Mouse (Mus musculus) embryonic facial prominence, embryonic 12.5 days (tissue): Measurements from ENCODE around the gene Rac3. TPM values are rescaled to one million over a fixed set of nuclear protein-coding genes. Genes with fewer than 3 reads are reported as not detected.
A peak's percentile ranks its signal among the peaks of the same experiment; 100 is the strongest.
"Not testable (repeated sequence)": the region's sequence is repeated elsewhere in the genome, so short reads cannot be mapped to it uniquely, and the experiment has no call there.

Experiments used
- ATAC-seq: fragments of 200-750 bp; cut with Nextera tagmentation; 2 replicates; pipeline ENCODE4 v1.8.0; 2017; ENCODE audit not compliant: insufficient number of reproducible peaks, insufficient read depth, low FRiP score, low TSS enrichment
- H3K27ac ChIP-seq: fragments of 300-500 bp; sonication (generic); 2 replicates; pipeline ENCODE4 v1.5.1; 2016; ENCODE audit warnings: mild to moderate bottlenecking
- H3K27me3 ChIP-seq: fragments of 300-500 bp; sonication (generic); 2 replicates; pipeline ENCODE4 v1.6.1; 2016; ENCODE audit warnings: mild to moderate bottlenecking, moderate library complexity
- H3K36me3 ChIP-seq: fragments of 300-500 bp; sonication (generic); 2 replicates; pipeline ENCODE4 v1.6.1; 2016; ENCODE audit warnings: mild to moderate bottlenecking
- H3K4me1 ChIP-seq: fragments of 300-500 bp; sonication (generic); 2 replicates; pipeline ENCODE4 v1.6.1; 2016
- H3K4me2 ChIP-seq: fragments of 300-500 bp; sonication (generic); replicated peaks from 2 replicates; pipeline ENCODE4 v1.6.1; 2016; ENCODE audit warnings: mild to moderate bottlenecking, moderate library complexity
- H3K4me3 ChIP-seq: fragments of 300-500 bp; sonication (generic); 2 replicates; pipeline ENCODE4 v1.5.1; 2016; ENCODE audit warnings: mild to moderate bottlenecking
- H3K9ac ChIP-seq: fragments of 300-500 bp; sonication (generic); 2 replicates; pipeline ENCODE4 v1.6.1; 2016; ENCODE audit warnings: mild to moderate bottlenecking, moderate library complexity
- H3K9me3 ChIP-seq: fragments of 300-500 bp; sonication (generic); 2 replicates; pipeline ENCODE4 v1.6.1; 2016; ENCODE audit warnings: mild to moderate bottlenecking, moderate library complexity
- WGBS: fragments of 180-500 bp; shearing (Covaris S2); methylation state at CpG from one replicate; pipeline ENCODE4 v1.1.7; 2016; 5-methylcytosine and 5-hydroxymethylcytosine counted together
- polyA plus RNA-seq: library from polyadenylated mRNA; unstranded; fragments of >200 nt; fragmentation: Nextera tagmentation; extraction: Ambion mirVana; gene quantifications from 2 replicates; pipeline ENCODE4 v1.2.1, GENCODE M21; 2016

Gene Rac3
- polyA plus RNA-seq, 1 experiment from 2014 or later, result 59.7 TPM

GRCm38 (mm10) chr11:120731858-120732680, 10.8 kb downstream of the Rac3 start, which contains the start of gene Cbr2:
Gene Cbr2, minus strand, starts transcription at chr11:120732114.
- Histone ChIP-seq H3K9ac (no peak within 1 kb of the TSS), H3K4me3 (no peak within 1 kb of the TSS), H3K4me1 (peaks cover 20% of the 10 kb centered on the region; the same call in 1 of the 2 replicates), H3K27ac (peak within 1 kb of the TSS; percentile 42; the same call in 1 of the 2 replicates), H3K9me3 (no peaks in the 10 kb centered on the region), H3K36me3 (no peaks in the 10 kb centered on the region), H3K27me3 (no peaks in the 10 kb centered on the region), H3K4me2 (no peak within 1 kb of the TSS)
- 62% methylated on average over 12 of the region's 12 CpGs for WGBS
- ATAC-seq, result no peak

GRCm38 (mm10) chr11:120733521-120733920, 12.3 kb downstream of the Rac3 start:
- WGBS, result 63% methylated on average over 6 of the region's 6 CpGs
- Histone ChIP-seq H3K9me3 (no peaks in the 10 kb centered on the region), H3K9ac (no peak overlapping the region), H3K27me3 (no peaks in the 10 kb centered on the region), H3K36me3 (no peaks in the 10 kb centered on the region), H3K27ac (no peak overlapping the region), H3K4me3 (no peak overlapping the region), H3K4me1 (peaks cover 20% of the 10 kb centered on the region; the same call in 1 of the 2 replicates), H3K4me2 (no peak overlapping the region)
- no peak for ATAC-seq

GRCm38 (mm10) chr11:120736424-120736823, 15.2 kb downstream of the Rac3 start:
- H3K9ac ChIP-seq, result no peak overlapping the region
- H3K27me3 ChIP-seq, result no peaks in the 10 kb centered on the region
- ATAC-seq, result no peak
- no peak overlapping the region for H3K4me2 ChIP-seq
- H3K4me3 ChIP-seq, result no peak overlapping the region
- no peaks in the 10 kb centered on the region for H3K36me3 ChIP-seq
- H3K9me3 ChIP-seq, result no peaks in the 10 kb centered on the region
- H3K27ac ChIP-seq, result no peak overlapping the region
- peaks cover 13% of the 10 kb centered on the region; the same call in 1 of the 2 replicates for H3K4me1 ChIP-seq
- WGBS, result 76% methylated on average over 6 of the region's 6 CpGs

- H3K9me3 ChIP-seq, result no peaks in the 10 kb centered on the region
- no peak overlapping the region for H3K4me3 ChIP-seq
- H3K4me1 ChIP-seq, result no peaks in the 10 kb centered on the region
- no peak for ATAC-seq
- H3K9ac ChIP-seq, result no peak overlapping the region
- no peak overlapping the region for H3K4me2 ChIP-seq
- H3K27me3 ChIP-seq, result no peaks in the 10 kb centered on the region
- H3K36me3 ChIP-seq, result no peaks in the 10 kb centered on the region
- H3K27ac ChIP-seq, result no peak overlapping the region
- 89% methylated on average over 5 of the region's 5 CpGs for WGBS
These were observed 19.7 kb downstream of the Rac3 start for GRCm38 (mm10) chr11:120740981-120741380.

- Histone ChIP-seq H3K36me3 (no peaks in the 10 kb centered on the region), H3K27me3 (no peaks in the 10 kb centered on the region), H3K4me1 (no peaks in the 10 kb centered on the region), H3K9ac (no peak overlapping the region), H3K4me2 (no peak overlapping the region), H3K27ac (no peak overlapping the region), H3K4me3 (no peak overlapping the region), H3K9me3 (no peaks in the 10 kb centered on the region)
- ATAC-seq, result no peak
- 63% methylated on average over 7 of the region's 7 CpGs for WGBS
These were observed 22.9 kb downstream of the Rac3 start for GRCm38 (mm10) chr11:120744121-120744701.

GRCm38 (mm10) chr11:120747974-120748373, 26.7 kb downstream of the Rac3 start:
- no peak overlapping the region for H3K9ac ChIP-seq
- H3K36me3 ChIP-seq, result no peaks in the 10 kb centered on the region
- H3K4me3 ChIP-seq, result no peak overlapping the region
- WGBS, result 74% methylated on average over 4 of the region's 4 CpGs
- no peak overlapping the region for H3K27ac ChIP-seq
- H3K9me3 ChIP-seq, result no peaks in the 10 kb centered on the region
- no peak overlapping the region for H3K4me2 ChIP-seq
- ATAC-seq, result no peak
- H3K4me1 ChIP-seq, result no peaks in the 10 kb centered on the region
- H3K27me3 ChIP-seq, result no peaks in the 10 kb centered on the region

GRCm38 (mm10) chr11:120749430-120749829, 28.2 kb downstream of the Rac3 start:
- Histone ChIP-seq H3K4me1 (no peaks in the 10 kb centered on the region), H3K4me3 (no peak overlapping the region), H3K27ac (no peak overlapping the region), H3K9me3 (no peaks in the 10 kb centered on the region), H3K4me2 (no peak overlapping the region), H3K9ac (no peak overlapping the region), H3K27me3 (no peaks in the 10 kb centered on the region), H3K36me3 (no peaks in the 10 kb centered on the region)
- WGBS, result 59% methylated on average over 8 of the region's 8 CpGs
- no peak for ATAC-seq

GRCm38 (mm10) chr11:120751606-120752005, 30.3 kb downstream of the Rac3 start:
- ATAC-seq, result no peak
- H3K4me3 ChIP-seq, result no peak overlapping the region
- no peaks in the 10 kb centered on the region for H3K27me3 ChIP-seq
- H3K4me1 ChIP-seq, result no peaks in the 10 kb centered on the region
- no peak overlapping the region for H3K4me2 ChIP-seq
- WGBS, result 72% methylated on average over 4 of the region's 4 CpGs
- no peaks in the 10 kb centered on the region for H3K36me3 ChIP-seq
- no peaks in the 10 kb centered on the region for H3K9me3 ChIP-seq
- H3K27ac ChIP-seq, result no peak overlapping the region
- no peak overlapping the region for H3K9ac ChIP-seq

- peaks cover 19% of the 10 kb centered on the region for H3K9me3 ChIP-seq
- no peaks in the 10 kb centered on the region for H3K4me1 ChIP-seq
- H3K36me3 ChIP-seq, result no peaks in the 10 kb centered on the region
- no peak overlapping the region for H3K4me3 ChIP-seq
- ATAC-seq, result no peak
- no peak overlapping the region for H3K9ac ChIP-seq
- no peak overlapping the region for H3K27ac ChIP-seq
- WGBS, result 91% methylated on average over 9 of the region's 9 CpGs
- no peak overlapping the region for H3K4me2 ChIP-seq
- peaks cover 14% of the 10 kb centered on the region for H3K27me3 ChIP-seq
These were observed 39.0 kb downstream of the Rac3 start for GRCm38 (mm10) chr11:120760236-120760635.

- no peak overlapping the region for H3K27ac ChIP-seq
- 69% methylated on average over 14 of the region's 14 CpGs for WGBS
These were observed 40.8 kb downstream of the Rac3 start for GRCm38 (mm10) chr11:120761811-120762671.

GRCm38 (mm10) chr11:120762672-120763041, 41.4 kb downstream of the Rac3 start, which contains the start of gene Hmga1b:
Gene Hmga1b, plus strand, starts transcription at chr11:120762794.
- Histone ChIP-seq H3K4me2 (peak within 1 kb of the TSS; percentile 13; the same call in 1 of the 2 replicates), H3K27me3 (peaks cover 20% of the 10 kb centered on the region), H3K9me3 (peaks cover 19% of the 10 kb centered on the region)
- H3K4me1 ChIP-seq, H3K27ac ChIP-seq, H3K36me3 ChIP-seq, ATAC-seq, H3K4me3 ChIP-seq, H3K9ac ChIP-seq: not testable (repeated sequence)
- WGBS, result 19% methylated on average over 14 of the region's 14 CpGs

More at GRCm38 (mm10) chr11:120761811-120762671, 40.8 kb downstream of the Rac3 start:
- no peak for ATAC-seq
- Histone ChIP-seq H3K9ac (no peak overlapping the region), H3K4me3 (no peak overlapping the region), H3K36me3 (no peaks in the 10 kb centered on the region), H3K4me1 (no peaks in the 10 kb centered on the region), H3K27me3 (peaks cover 20% of the 10 kb centered on the region), H3K4me2 (no peak overlapping the region), H3K9me3 (peaks cover 19% of the 10 kb centered on the region)
